Comparison of ENCODE assay signal across 31 mouse cellular contexts in genomic region chr7:24630116-24630880, GRCm38 (mm10). TPM values are rescaled to one million over a fixed set of nuclear protein-coding genes. Genes with fewer than 3 reads are reported as not detected.
DNase-seq lines count a peak whose midpoint lies in the region; ATAC-seq lines count a peak whose summit lies in the region.
"Had no signal": no experiment of that assay in that cellular context is flagged by ENCODE, and none has a peak within 500 bp of the region (broad histone marks: within the 10 kb centered on the region; RNA-seq: fewer than 3 reads in every experiment).

No protein-coding gene starts in this region.

- no peaks in the 10 kb centered on the region for H3K27me3 ChIP-seq in stomach, embryonic 15.5 days (replicated peaks)
- H3K27me3 ChIP-seq: embryonic facial prominence, embryonic 12.5 days had no signal

- peak overlapping the region; percentile 26; the same call in 1 of the 2 replicates for H3K27ac ChIP-seq in stomach, embryonic 15.5 days
- H3K27ac ChIP-seq: embryonic facial prominence, embryonic 12.5 days; forebrain, embryonic 10.5 days; heart, embryonic 10.5 days; hindbrain, embryonic 13.5 days; hindbrain, postnatal 0 days had no signal

- no peaks in the 10 kb centered on the region for H3K36me3 ChIP-seq in stomach, embryonic 15.5 days
- H3K36me3 ChIP-seq: embryonic facial prominence, embryonic 12.5 days; forebrain, embryonic 10.5 days; heart, embryonic 10.5 days; hindbrain, embryonic 13.5 days had no signal

- WGBS in stomach, embryonic 15.5 days, result 69% methylated on average over 10 of the region's 10 CpGs

- no peaks in the 10 kb centered on the region for H3K4me1 ChIP-seq in stomach, embryonic 15.5 days
- H3K4me1 ChIP-seq: embryonic facial prominence, embryonic 12.5 days had no signal

- no peak for ATAC-seq in stomach, embryonic 15.5 days (ENCODE audit: insufficient read depth, low FRiP score, low read depth)
- ATAC-seq in frontal cortex, adult (ENCODE audit: low TSS enrichment), result no peak
- ATAC-seq: forebrain, embryonic 14.5 days; hindbrain, postnatal 0 days had no signal

- H3K4me3 ChIP-seq in stomach, embryonic 15.5 days (replicated peaks), result no peak overlapping the region
- H3K4me3 ChIP-seq: embryonic facial prominence, embryonic 12.5 days; erythroblast, embryonic 14.5 days; forebrain, embryonic 10.5 days; heart, embryonic 10.5 days; hindbrain, embryonic 13.5 days had no signal

- no peaks in the 10 kb centered on the region for H3K9me3 ChIP-seq in stomach, embryonic 15.5 days
- H3K9me3 ChIP-seq: embryonic facial prominence, embryonic 12.5 days; forebrain, embryonic 10.5 days; heart, embryonic 10.5 days; hindbrain, embryonic 13.5 days had no signal

- no peak overlapping the region for H3K4me2 ChIP-seq in stomach, embryonic 15.5 days
- H3K4me2 ChIP-seq: embryonic facial prominence, embryonic 12.5 days; hindbrain, embryonic 13.5 days had no signal

- no peak overlapping the region for H3K9ac ChIP-seq in stomach, embryonic 15.5 days
- H3K9ac ChIP-seq: embryonic facial prominence, embryonic 12.5 days; hindbrain, embryonic 13.5 days had no signal

- DNase-seq in urinary bladder, adult 18-20 months (ENCODE audit: low spot score in 2 of 2), result peak; percentile 50 to 74
- no peak for DNase-seq in urinary bladder, postnatal 10 days (ENCODE audit: low spot score)
- peak; percentile 65 for DNase-seq in R1 (ENCODE audit: low read depth, low spot score)
- peak; percentile 46 for DNase-seq in urinary bladder, postnatal 25 days (ENCODE audit: low spot score)
- DNase-seq in gastrocnemius, postnatal 25 days, result no peak
- DNase-seq in spleen, postnatal 36 days (ENCODE audit: low spot score in 2 of 2), result no peak
- DNase-seq: cerebellum, adult 11 months; cerebellum, adult 8-10 months; cerebellum, postnatal 14 days; embryo, embryonic 11 days; heart, adult 18-20 months; heart, postnatal 10 days; heart, postnatal 4 days had no signal

RNA-seq across cellular contexts. Expression of gene Lypd3, which starts 6.1 kb away (rescaled TPM):
- 22.6 and 42.2 TPM in 2 replicates for polyA plus RNA-seq in stomach, embryonic 15.5 days (2015; fragmentation: Nextera tagmentation; extraction: Ambion mirVana)
- not detected for total RNA-seq in gastrocnemius, postnatal 25 days (2021)
- total RNA-seq: common myeloid progenitor, adult 5-6 weeks; gastrocnemius, adult 8-10 months; gastrocnemius, postnatal 4 days; heart, adult 18-20 months; heart, postnatal 10 days; heart, postnatal 4 days; MEL had no signal
- polyA plus RNA-seq: erythroblast, embryonic 14.5 days; heart, embryonic 14.5 days; hindbrain, embryonic 13.5 days had no signal

RNA-seq across cellular contexts. Expression of gene Phldb3, which starts 19.7 kb away (rescaled TPM):
- polyA plus RNA-seq in stomach, embryonic 15.5 days (2015; fragmentation: Nextera tagmentation; extraction: Ambion mirVana), result 0.43 and 0.54 TPM in 2 replicates
- under 1 TPM; 0.59 to 0.70 TPM for total RNA-seq in gastrocnemius, postnatal 25 days (2021)
- polyA plus RNA-seq: forebrain, embryonic 10.5 days; forebrain, embryonic 14.5 days; heart, embryonic 10.5 days; heart, embryonic 14.5 days; hindbrain, embryonic 13.5 days; hindbrain, postnatal 0 days had no signal

RNA-seq across cellular contexts. Expression of gene Zfp575, which starts 42.9 kb away (rescaled TPM):
- polyA plus RNA-seq in stomach, embryonic 15.5 days (2015; fragmentation: Nextera tagmentation; extraction: Ambion mirVana), result 4.3 and 5.0 TPM in 2 replicates
- total RNA-seq in gastrocnemius, postnatal 25 days (2021), result under 1 TPM in 1 of 2 experiments, not detected in 1; 0.13 TPM
- total RNA-seq: common myeloid progenitor, adult 5-6 weeks had no signal

RNA-seq across cellular contexts. Expression of gene Ethe1, which starts 43.0 kb away (rescaled TPM):
- 31.1 and 37.1 TPM in 2 replicates for polyA plus RNA-seq in stomach, embryonic 15.5 days (2015; fragmentation: Nextera tagmentation; extraction: Ambion mirVana)
- 10 to 100 TPM; 21.6 to 25.9 TPM for total RNA-seq in gastrocnemius, postnatal 25 days (2021)

RNA-seq across cellular contexts. Expression of gene Tex101, which starts 46.2 kb away (rescaled TPM):
- 0.21 TPM in 1 of 2 replicates, not detected in the other for polyA plus RNA-seq in stomach, embryonic 15.5 days (2015; fragmentation: Nextera tagmentation; extraction: Ambion mirVana)
- not detected for total RNA-seq in gastrocnemius, postnatal 25 days (2021)
- total RNA-seq: adrenal gland, adult 2 months; adrenal gland, postnatal 4 days; common myeloid progenitor, adult 5-6 weeks; gastrocnemius, adult 8-10 months; gastrocnemius, postnatal 4 days; heart, adult 18-20 months; heart, postnatal 10 days; heart, postnatal 4 days; hindbrain, postnatal 0 days had no signal
- polyA plus RNA-seq: adrenal gland, adult 2 months; brain, embryonic 14.5 days; embryonic facial prominence, embryonic 12.5 days; erythroblast, embryonic 14.5 days; forebrain, embryonic 10.5 days; forebrain, embryonic 14.5 days; heart, embryonic 10.5 days; heart, embryonic 14.5 days; hindbrain, embryonic 13.5 days; hindbrain, postnatal 0 days; intestine, embryonic 14.5 days had no signal

Comparison
In these comparisons a context has a peak if more than half of its experiments do, and no peak if none do; other contexts are left out.
1. DNase-seq: peak in urinary bladder, adult 18-20 months (2 of 2), R1 (single experiment) and urinary bladder, postnatal 25 days (single experiment); none in urinary bladder, postnatal 10 days (single experiment), gastrocnemius, postnatal 25 days (single experiment) and spleen, postnatal 36 days (0 of 2).